Mouse (Mus musculus) liver, adult 2 months (tissue): ENCODE results near the gene Zbtb18.

Experiments
- CTCF ChIP-seq: fragments of 200-500 bp; IDR thresholded peaks from 2 replicates; pipeline ENCODE4 v1.5.1; 2011; ENCODE audit warnings: low read depth, low read length, control low read depth
- POLR2A ChIP-seq: fragments of 200-500 bp; IDR thresholded peaks from 2 replicates; pipeline ENCODE4 v1.6.1; 2011; ENCODE audit warnings: low read length, control low read depth; ENCODE audit not compliant: insufficient read depth; ENCODE audit errors: extremely low read depth

DNA sequence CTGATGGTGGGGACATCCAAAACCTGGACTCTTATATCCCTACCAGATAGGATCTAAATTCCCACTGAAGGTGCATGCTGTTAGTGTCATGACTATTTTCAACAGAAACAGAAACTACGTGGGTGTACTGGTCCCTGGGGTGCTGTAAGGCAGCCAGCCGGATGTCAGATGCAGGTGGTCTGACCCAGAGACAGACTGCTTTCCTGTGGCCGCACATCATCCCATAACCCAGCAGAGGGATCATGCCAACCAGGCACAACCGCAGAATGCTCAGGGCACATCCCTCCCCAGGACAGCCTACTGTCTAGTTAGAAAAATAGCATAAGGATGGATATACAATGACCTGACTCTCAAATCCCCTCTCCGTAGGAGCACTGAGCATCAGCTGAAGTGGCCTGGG lies 14.3 kb upstream of the Zbtb18 start:
- TF ChIP-seq CTCF, result no peak
- no peak for TF ChIP-seq POLR2A
